Mouse (Mus musculus) neural tube, embryonic 15.5 days (tissue): ENCODE measurements at regions not wholly inside any gene's neighbourhood (a gene's known extent, or its start where the extent isn't known, plus 50 kb on each side); places are given as distances from the start of the nearest gene placed in this dataset.
A peak's percentile ranks its signal among the peaks of the same experiment; 100 is the strongest.

ENCODE experiments used
- ATAC-seq: fragments of 200-750 bp; cut with Nextera tagmentation; 2 replicates; pipeline ENCODE4 v1.8.0; 2017; ENCODE audit warnings: mild to moderate bottlenecking, moderate TSS enrichment, moderate library complexity; ENCODE audit not compliant: low FRiP score
- H3K27ac ChIP-seq: fragments of 300-500 bp; sonication (generic); replicated peaks from 2 replicates; pipeline ENCODE4 v1.5.1; 2015; ENCODE audit warnings: mild to moderate bottlenecking, inconsistent platforms
- H3K27me3 ChIP-seq: fragments of 300-500 bp; sonication (generic); replicated peaks from 2 replicates; pipeline ENCODE4 v1.6.1; 2015; ENCODE audit warnings: inconsistent platforms
- H3K36me3 ChIP-seq: fragments of 300-500 bp; sonication (generic); 2 replicates; pipeline ENCODE4 v1.6.1; 2015; ENCODE audit warnings: inconsistent platforms
- H3K4me1 ChIP-seq: fragments of 300-500 bp; sonication (generic); 2 replicates; pipeline ENCODE4 v1.6.1; 2015; ENCODE audit warnings: inconsistent platforms
- H3K4me2 ChIP-seq: fragments of 300-500 bp; sonication (generic); 2 replicates; pipeline ENCODE4 v1.6.1; 2015; ENCODE audit warnings: inconsistent platforms, mild to moderate bottlenecking, moderate library complexity
- H3K4me3 ChIP-seq: fragments of 300-500 bp; sonication (generic); replicated peaks from 2 replicates; pipeline ENCODE4 v1.5.1; 2015; ENCODE audit warnings: mild to moderate bottlenecking, inconsistent platforms
- H3K9ac ChIP-seq: fragments of 300-500 bp; sonication (generic); replicated peaks from 2 replicates; pipeline ENCODE4 v1.6.1; 2015; ENCODE audit warnings: mild to moderate bottlenecking, inconsistent platforms
- H3K9me3 ChIP-seq: fragments of 300-500 bp; sonication (generic); replicated peaks from 2 replicates; pipeline ENCODE4 v1.6.1; 2016; ENCODE audit warnings: inconsistent platforms
- WGBS: fragments of 180-500 bp; shearing (Covaris S2); methylation state at CpG from one replicate; pipeline ENCODE4 v1.1.7; 2015; ENCODE audit warnings: mixed read lengths; 5-methylcytosine and 5-hydroxymethylcytosine counted together

GRCm38 (mm10) chr3:9200156-9200555 is 409.7 kb downstream of the Zfp704 start:
- 63% methylated on average over 5 of the region's 5 CpGs for WGBS
- peak; percentile 63; the same call in 1 of the 2 replicates for ATAC-seq

GRCm38 (mm10) chr3:9198652-9199332 is 411.1 kb downstream of the Zfp704 start:
- Histone ChIP-seq H3K27me3 (no peaks in the 10 kb centered on the region), H3K36me3 (no peaks in the 10 kb centered on the region), H3K4me1 (no peaks in the 10 kb centered on the region), H3K27ac (no peak overlapping the region), H3K9me3 (no peaks in the 10 kb centered on the region), H3K4me3 (no peak overlapping the region), H3K9ac (no peak overlapping the region), H3K4me2 (no peak overlapping the region)
- no peak for ATAC-seq
- WGBS: 79% methylated on average over 9 of the region's 9 CpGs

More at GRCm38 (mm10) chr3:9200156-9200555, 409.7 kb downstream of the Zfp704 start:
- H3K4me1 ChIP-seq: no peaks in the 10 kb centered on the region
- H3K9ac ChIP-seq: no peak overlapping the region
- no peak overlapping the region for H3K4me3 ChIP-seq
- H3K9me3 ChIP-seq: no peaks in the 10 kb centered on the region
- no peaks in the 10 kb centered on the region for H3K27me3 ChIP-seq
- no peak overlapping the region for H3K27ac ChIP-seq
- no peaks in the 10 kb centered on the region for H3K36me3 ChIP-seq
- no peak overlapping the region for H3K4me2 ChIP-seq

DNA sequence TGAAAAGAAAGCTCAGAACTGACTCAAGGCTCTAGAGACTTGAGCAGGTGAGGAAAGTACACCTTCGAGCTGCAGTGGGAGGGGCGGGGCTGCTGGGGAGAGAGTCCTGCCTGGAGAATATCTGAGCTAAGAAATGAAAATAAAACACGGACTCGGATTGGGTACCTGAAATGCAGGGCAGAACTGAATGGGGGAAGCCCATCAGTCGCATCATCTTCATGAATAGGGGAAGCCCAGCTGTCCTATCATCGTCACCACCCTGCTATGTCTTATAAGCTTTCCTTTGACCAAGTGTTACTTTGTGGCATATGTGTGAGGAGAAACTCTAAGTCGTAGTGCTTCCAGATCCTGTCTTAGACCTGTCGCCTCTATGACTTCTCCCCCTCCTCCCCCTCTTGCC is 414.1 kb downstream of the Zfp704 start:
- Histone ChIP-seq H3K4me3 (no peak overlapping the region), H3K9me3 (no peaks in the 10 kb centered on the region), H3K9ac (no peak overlapping the region), H3K4me2 (no peak overlapping the region), H3K27ac (no peak overlapping the region), H3K36me3 (no peaks in the 10 kb centered on the region), H3K4me1 (no peaks in the 10 kb centered on the region), H3K27me3 (no peaks in the 10 kb centered on the region)
- no peak for ATAC-seq
- 91% methylated on average over 8 of the region's 8 CpGs for WGBS

DNA sequence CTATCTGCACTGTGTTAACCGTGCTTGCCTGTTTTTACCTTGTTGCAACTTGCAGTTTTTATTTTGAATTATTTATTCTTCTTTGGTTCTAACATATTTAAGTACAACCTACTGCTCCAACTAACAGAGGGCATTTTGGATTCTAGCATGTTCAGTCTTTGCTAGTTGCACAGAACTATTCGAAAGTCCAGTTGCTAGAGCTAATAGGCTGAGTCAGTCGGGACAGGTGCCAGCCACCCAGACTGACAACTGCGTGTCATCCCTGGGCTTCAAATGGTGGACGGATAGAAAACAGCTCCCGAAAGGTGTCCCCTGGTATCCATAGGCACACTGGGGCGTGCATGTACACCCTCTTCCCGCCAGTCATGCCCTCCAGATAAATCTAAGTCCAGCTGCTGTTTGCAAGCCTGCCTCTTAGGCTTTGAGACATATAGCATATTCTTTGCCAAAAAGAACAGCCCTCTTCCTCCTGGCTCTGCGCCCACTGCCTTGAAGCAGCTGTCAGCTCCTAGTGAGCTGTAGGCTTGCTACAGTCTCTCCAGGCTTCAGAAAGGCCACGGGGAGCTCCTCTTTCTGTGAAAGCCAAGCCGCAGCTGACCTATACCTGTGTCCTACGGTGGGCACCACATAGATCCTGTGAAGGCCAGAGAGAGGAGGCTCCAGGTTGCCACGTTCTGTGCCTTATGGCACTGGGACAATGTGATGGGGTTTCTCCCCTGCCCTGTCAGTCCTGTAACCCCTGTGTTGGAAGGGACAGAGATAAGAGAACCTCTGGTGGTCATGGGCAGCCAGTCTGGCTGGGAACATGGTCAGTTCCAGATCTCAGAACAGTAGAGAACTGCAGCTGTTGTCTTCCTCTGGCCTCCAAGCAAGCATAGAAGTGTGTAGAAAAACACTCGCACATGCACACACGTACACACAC is 420.3 kb downstream of the Zfp704 start:
- 76% methylated on average over 15 of the region's 15 CpGs for WGBS
- H3K36me3 ChIP-seq: no peaks in the 10 kb centered on the region
- no peak for ATAC-seq

DNA sequence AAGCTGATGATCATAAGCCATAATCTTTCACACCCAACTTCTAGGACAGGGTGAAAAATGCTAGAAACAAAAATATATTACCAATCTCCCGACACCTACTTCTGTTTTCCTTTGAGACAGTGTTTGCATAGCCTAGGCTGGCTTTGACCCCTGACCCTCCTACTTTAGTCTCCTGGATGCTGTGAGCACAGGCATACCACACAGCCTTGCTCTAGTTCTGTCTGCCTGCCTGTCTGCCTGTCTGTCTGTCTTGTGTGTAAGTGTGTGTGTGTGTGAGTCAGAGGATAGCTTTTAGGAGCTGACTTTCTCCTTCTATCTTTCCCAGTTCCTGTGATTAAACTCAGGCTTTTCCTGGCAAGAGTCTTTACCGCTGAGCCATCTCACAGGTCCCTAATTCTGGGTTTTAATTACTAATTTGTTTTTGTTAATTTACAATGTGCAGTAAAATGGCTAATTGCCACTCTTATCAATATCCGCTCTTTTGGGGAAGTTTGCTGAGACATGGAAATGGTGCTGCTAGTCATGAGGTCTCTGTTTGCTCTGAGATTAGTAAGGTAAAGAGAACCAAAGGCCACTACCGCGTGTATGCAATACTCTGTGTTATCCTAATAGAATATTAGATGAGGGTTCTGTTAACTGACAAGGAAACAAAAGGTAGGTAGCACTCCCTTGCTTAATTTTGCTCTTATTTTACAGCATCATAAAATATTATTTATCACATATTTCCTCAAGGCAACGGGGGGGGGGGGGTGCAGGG is 423.3 kb downstream of the Zfp704 start:
- 77% methylated on average over 6 of the region's 6 CpGs for WGBS
- no peak overlapping the region for H3K27ac ChIP-seq
- H3K9ac ChIP-seq: no peak overlapping the region
- peaks cover 5% of the 10 kb centered on the region; the same call in 1 of the 2 replicates for H3K4me1 ChIP-seq
- no peak for ATAC-seq
- no peak overlapping the region for H3K4me2 ChIP-seq
- 0 out of 2 replicates have a peak, but pooled peaks cover 3% of the 10 kb centered on the region for H3K27me3 ChIP-seq
- no peaks in the 10 kb centered on the region for H3K36me3 ChIP-seq
- H3K9me3 ChIP-seq: no peaks in the 10 kb centered on the region
- H3K4me3 ChIP-seq: no peak overlapping the region

More for the DNA sequence above, 420.3 kb downstream of the Zfp704 start:
- Histone ChIP-seq H3K4me2 (no peak overlapping the region), H3K4me1 (peaks cover 5% of the 10 kb centered on the region; the same call in 1 of the 2 replicates), H3K9ac (no peak overlapping the region), H3K9me3 (no peaks in the 10 kb centered on the region), H3K4me3 (no peak overlapping the region), H3K27ac (no peak overlapping the region), H3K27me3 (0 out of 2 replicates have a peak, but pooled peaks cover 3% of the 10 kb centered on the region)

GRCm38 (mm10) chr3:9181576-9181975 is 428.3 kb downstream of the Zfp704 start:
- 0 out of 2 replicates have a peak, but pooled peaks cover under 1% of the 10 kb centered on the region for H3K27me3 ChIP-seq
- WGBS: 90% methylated on average over 11 of the region's 11 CpGs
- no peak overlapping the region for H3K4me2 ChIP-seq
- no peak for ATAC-seq
- no peak overlapping the region for H3K27ac ChIP-seq
- no peaks in the 10 kb centered on the region for H3K36me3 ChIP-seq
- no peak overlapping the region for H3K4me3 ChIP-seq
- no peak overlapping the region for H3K9ac ChIP-seq
- no peaks in the 10 kb centered on the region for H3K4me1 ChIP-seq
- H3K9me3 ChIP-seq: no peaks in the 10 kb centered on the region

GRCm38 (mm10) chr3:9179641-9180040 is 430.2 kb downstream of the Zfp704 start:
- Histone ChIP-seq H3K9me3 (no peaks in the 10 kb centered on the region), H3K27ac (no peak overlapping the region), H3K4me2 (no peak overlapping the region), H3K4me1 (no peaks in the 10 kb centered on the region), H3K36me3 (no peaks in the 10 kb centered on the region), H3K9ac (no peak overlapping the region), H3K27me3 (0 out of 2 replicates have a peak, but pooled peaks cover 4% of the 10 kb centered on the region), H3K4me3 (no peak overlapping the region)
- no peak for ATAC-seq
- 84% methylated on average over 6 of the region's 6 CpGs for WGBS

DNA sequence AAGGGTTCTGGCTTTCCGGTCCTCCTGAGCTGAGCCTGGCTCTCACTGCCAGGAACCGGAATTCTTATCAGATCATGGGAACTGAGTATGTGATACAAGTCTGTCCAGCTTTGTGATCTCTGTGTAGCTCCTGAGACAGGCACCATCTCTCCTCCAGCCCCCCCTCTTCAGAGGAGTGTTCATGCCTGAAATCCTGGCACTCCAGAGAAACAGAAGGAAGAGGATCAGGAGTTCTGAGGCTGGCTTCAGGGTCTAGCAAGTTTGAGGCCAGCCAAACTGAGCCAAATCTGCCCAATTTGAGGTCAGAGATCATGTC is 435.4 kb downstream of the Zfp704 start:
- 57% methylated on average over 2 of the region's 2 CpGs for WGBS
- no peaks in the 10 kb centered on the region for H3K9me3 ChIP-seq
- peaks cover 12% of the 10 kb centered on the region for H3K4me1 ChIP-seq
- H3K4me3 ChIP-seq: no peak overlapping the region
- peak overlapping the region; percentile 34; the same call in 1 of the 2 replicates for H3K4me2 ChIP-seq
- peaks cover 19% of the 10 kb centered on the region; the same call in 1 of the 2 replicates for H3K27me3 ChIP-seq
- peak; percentile 41; the same call in 1 of the 2 replicates for ATAC-seq
- no peak overlapping the region for H3K9ac ChIP-seq
- H3K36me3 ChIP-seq: no peaks in the 10 kb centered on the region
- peak overlapping the region; percentile 14; the same call in 1 of the 2 replicates for H3K27ac ChIP-seq

DNA sequence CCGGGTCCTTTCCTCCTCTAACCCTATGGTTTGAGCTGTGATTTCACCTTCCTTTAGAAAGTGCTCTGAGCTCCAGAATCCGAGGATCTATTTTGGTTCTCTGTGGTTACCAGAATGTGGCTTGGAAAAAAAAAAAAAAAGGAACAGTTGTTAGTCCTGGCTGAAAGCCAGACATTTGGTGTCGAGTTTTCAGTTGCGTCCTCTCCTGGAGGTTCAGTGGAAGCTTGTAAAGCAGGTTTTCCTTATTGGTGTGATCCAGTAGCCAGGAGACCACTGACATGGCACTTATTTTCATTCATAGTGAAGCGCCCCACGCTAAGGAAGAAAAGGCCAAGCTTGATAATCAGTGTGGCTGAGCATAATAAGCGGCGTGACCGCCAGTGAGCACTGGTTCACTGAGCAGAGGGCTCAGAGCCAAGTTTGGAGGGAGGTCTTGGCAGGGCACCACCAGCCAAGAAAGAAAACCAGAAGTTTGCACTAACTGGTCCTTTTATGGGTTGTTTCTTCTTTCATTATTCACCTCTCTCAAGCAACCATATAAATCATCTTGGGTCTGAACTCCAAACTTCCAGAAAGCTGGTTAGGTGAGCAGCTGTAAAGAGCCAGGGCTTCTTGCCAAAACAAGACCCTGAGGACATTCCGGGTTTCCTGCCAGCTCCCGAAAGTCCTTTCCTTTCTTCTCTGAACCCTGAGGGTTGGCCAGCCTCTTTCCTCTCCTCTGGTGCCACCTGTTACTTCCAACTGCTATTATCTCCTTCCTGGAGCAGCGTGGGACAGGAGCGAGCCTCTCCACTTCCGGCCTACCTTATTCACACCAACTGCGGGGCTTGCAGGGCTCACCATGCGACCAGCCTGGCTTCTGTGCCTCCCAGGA is 436.0 kb downstream of the Zfp704 start:
- 29% methylated on average over 16 of the region's 16 CpGs for WGBS

GRCm38 (mm10) chr3:9171970-9172369 is 437.9 kb downstream of the Zfp704 start:
- H3K4me1 ChIP-seq: peaks cover 12% of the 10 kb centered on the region
- no peaks in the 10 kb centered on the region for H3K9me3 ChIP-seq
- no peak overlapping the region for H3K4me3 ChIP-seq
- H3K27ac ChIP-seq: no peak overlapping the region
- WGBS: 45% methylated on average over 1 of the region's 1 CpGs
- ATAC-seq: no peak
- peaks cover 19% of the 10 kb centered on the region; the same call in 1 of the 2 replicates for H3K27me3 ChIP-seq
- no peaks in the 10 kb centered on the region for H3K36me3 ChIP-seq
- no peak overlapping the region for H3K9ac ChIP-seq
- no peak overlapping the region for H3K4me2 ChIP-seq

More for the DNA sequence above, 436.0 kb downstream of the Zfp704 start:
- Histone ChIP-seq H3K9ac (no peak overlapping the region), H3K27ac (peak overlapping the region; percentile 14; the same call in 1 of the 2 replicates), H3K9me3 (no peaks in the 10 kb centered on the region), H3K27me3 (peaks cover 19% of the 10 kb centered on the region; the same call in 1 of the 2 replicates), H3K4me1 (peaks cover 12% of the 10 kb centered on the region), H3K4me3 (no peak overlapping the region), H3K4me2 (peak overlapping the region; percentile 34), H3K36me3 (no peaks in the 10 kb centered on the region)
- peak; percentile 88 for ATAC-seq
